Mouse (Mus musculus): ENCODE data around the gene Macrod2.

The Macrod2 gene

DNA sequence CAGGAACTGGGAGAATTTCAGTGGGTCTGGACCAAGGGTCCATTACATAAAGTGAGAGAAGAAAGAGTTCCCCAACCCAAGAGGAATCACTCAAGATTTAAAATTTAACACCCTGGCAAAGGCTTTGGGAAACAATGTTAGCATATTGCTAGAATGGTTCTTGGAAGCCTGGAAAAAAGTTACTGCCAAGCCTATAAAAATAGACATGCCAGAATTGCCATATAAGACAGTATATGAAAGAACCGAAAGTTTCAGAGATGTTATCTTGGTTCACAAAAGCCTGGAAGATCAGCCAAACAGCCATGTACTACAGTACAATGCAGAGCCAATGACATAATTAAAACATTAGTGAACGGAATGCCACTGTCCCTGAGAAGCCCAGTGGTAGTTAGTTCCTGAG is 575.1 kb downstream of the Macrod2 start:
- no peak for TF ChIP-seq GATA4 (IDR thresholded peaks at IDR 0.05; ENCODE audit: insufficient replicate concordance, low read length)

GRCm38 (mm10) chr2:140971845-140972244 is 576.7 kb downstream of the Macrod2 start:
- no peak for TF ChIP-seq GATA4 (IDR thresholded peaks at IDR 0.05; ENCODE audit: insufficient replicate concordance, low read length)

GRCm38 (mm10) chr2:140985670-140986372 is 590.7 kb downstream of the Macrod2 start:
- TF ChIP-seq GATA4 (IDR thresholded peaks at IDR 0.05; ENCODE audit: insufficient replicate concordance, low read length): no peak

DNA sequence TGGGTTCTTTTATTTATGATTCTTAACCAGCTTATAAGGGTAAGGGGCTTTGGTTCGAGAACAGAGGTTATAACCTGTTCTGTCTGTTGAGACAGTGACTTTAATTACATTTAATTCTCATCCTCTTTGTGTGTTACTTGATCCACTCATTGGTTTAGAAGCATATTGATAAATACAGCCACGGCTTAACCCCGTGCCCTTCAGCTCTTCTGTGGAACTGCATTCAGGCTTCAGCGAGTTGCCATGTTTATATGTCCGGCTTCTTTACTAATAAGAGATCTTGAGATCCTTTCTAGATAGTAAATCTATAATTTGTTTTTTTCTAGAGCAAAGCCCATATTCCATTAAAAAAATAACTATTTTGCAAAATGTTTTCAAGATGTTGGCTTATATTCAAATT is 608.7 kb downstream of the Macrod2 start:
- TF ChIP-seq GATA4 (IDR thresholded peaks at IDR 0.05; ENCODE audit: insufficient replicate concordance, low read length): no peak

- no peak for TF ChIP-seq GATA4 (IDR thresholded peaks at IDR 0.05; ENCODE audit: insufficient replicate concordance, low read length)
Measured at GRCm38 (mm10) chr2:141004326-141004725, 609.2 kb downstream of the Macrod2 start.

DNA sequence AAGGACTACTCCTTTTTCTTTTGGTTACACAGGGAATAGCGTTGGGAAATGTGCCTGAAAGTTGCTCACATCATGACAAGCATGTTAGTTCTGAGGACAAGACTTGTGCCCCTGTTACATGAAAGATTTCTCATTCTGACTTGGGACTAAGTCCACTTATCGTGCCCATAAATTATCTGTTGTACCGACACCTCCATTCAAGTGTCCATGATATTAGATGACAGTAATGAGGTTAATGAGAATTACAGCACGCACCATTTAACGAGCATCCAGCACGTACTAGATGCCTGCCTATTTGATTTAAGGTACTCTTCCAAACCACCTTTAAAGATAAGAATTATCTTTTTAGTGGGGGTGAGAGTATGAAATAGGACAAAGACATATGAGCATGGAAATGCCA is 610.5 kb downstream of the Macrod2 start:
- TF ChIP-seq GATA4 (IDR thresholded peaks at IDR 0.05; ENCODE audit: insufficient replicate concordance, low read length): no peak

DNA sequence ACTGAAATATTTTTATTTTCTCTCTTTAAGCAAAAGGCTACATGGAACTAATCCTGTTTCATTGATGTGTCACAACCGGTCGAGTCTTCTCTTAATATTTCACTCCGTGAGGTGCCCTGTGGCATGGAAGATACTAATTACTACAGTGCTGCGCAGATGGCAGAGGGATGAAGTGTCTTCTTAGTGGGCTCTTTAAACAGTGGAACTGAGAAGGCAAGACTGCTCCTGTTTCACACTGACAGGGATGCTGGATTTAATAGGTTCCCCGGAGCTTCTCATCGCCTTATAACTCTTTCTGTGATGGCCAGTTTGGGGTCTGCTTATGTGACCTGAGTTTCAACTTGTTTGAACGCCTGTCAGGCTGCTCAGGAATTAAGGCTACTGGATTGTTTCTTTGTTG is 612.6 kb downstream of the Macrod2 start:
- TF ChIP-seq GATA4 (IDR thresholded peaks at IDR 0.05; ENCODE audit: insufficient replicate concordance, low read length): no peak

- TF ChIP-seq GATA4 (IDR thresholded peaks at IDR 0.05; ENCODE audit: insufficient replicate concordance, low read length): no peak
Measured at GRCm38 (mm10) chr2:141008458-141008857, 613.3 kb downstream of the Macrod2 start.

GRCm38 (mm10) chr2:141013443-141014165 is 618.5 kb downstream of the Macrod2 start:
- TF ChIP-seq GATA4 (IDR thresholded peaks at IDR 0.05; ENCODE audit: insufficient replicate concordance, low read length): no peak

GRCm38 (mm10) chr2:141022971-141023370 is 627.9 kb downstream of the Macrod2 start:
- no peak for TF ChIP-seq GATA4 (IDR thresholded peaks at IDR 0.05; ENCODE audit: insufficient replicate concordance, low read length)

DNA sequence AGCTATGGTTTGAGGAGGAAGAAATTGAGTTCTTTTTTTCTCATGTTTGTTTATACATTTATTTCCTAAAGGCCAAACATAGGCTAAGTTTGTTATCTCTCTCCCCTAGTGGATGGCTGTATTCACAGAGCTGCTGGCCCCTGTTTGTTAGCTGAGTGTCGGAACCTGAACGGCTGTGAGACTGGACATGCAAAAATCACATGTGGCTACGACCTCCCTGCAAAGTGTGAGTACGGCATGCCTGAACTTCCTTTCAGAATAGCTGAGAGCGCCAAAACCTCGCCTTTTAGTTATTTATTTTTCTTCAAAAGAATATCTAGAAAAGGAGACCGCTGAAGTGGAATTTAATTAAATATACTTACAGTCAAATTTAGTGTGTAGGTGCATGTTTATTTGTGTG is 628.8 kb downstream of the Macrod2 start:
- no peak for TF ChIP-seq GATA4 (IDR thresholded peaks at IDR 0.05; ENCODE audit: insufficient replicate concordance, low read length)

GRCm38 (mm10) chr2:141024316-141025043 is 629.4 kb downstream of the Macrod2 start:
- no peak for TF ChIP-seq GATA4 (IDR thresholded peaks at IDR 0.05; ENCODE audit: insufficient replicate concordance, low read length)

DNA sequence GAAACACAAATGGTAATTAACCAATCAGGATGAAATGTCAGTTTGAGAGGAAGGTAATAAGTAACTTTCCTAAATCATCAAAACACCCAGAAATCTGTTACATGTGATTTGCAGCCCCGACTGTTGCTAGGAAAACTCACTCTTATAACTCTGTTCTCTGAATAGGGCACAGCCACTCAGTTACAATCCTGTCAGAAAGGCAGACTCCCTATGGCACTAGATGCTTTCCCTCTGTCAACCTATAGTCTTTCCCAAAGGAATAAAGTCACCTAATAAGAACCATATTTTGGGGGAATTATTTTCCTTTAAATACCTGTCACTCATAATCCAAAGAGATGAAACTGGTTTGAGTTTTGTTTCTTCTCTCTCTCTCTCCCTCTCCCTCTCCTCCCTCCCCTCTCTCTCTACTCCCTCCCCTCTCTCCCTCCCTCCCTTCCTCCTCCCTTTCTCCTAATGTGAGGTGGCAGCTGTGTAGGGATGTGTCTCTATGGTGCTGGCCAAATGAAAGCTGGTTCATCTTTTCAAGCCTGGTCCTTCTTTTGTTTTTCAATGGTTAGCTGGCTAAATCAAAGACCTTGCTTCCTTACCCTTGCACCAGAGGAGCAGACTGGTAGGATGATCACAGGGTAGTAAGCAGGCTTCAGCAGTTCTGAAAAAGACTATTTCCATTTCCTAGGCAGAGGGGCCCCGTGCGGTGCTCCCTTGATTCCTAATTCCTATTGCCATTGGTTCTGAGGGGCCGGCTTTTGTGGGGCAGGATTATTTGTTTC is 661.8 kb downstream of the Macrod2 start:
- no peak for TF ChIP-seq GATA4 (IDR thresholded peaks at IDR 0.05; ENCODE audit: insufficient replicate concordance, low read length)

GRCm38 (mm10) chr2:141057455-141057833 is 662.3 kb downstream of the Macrod2 start:
- TF ChIP-seq GATA4 (IDR thresholded peaks at IDR 0.05; ENCODE audit: insufficient replicate concordance, low read length): no peak

All from liver, adult (tissue).